Mouse (Mus musculus) brain, embryonic 18.5 days (tissue): Measurements from ENCODE around the gene Cntd1.
"Not testable (repeated sequence)": the region's sequence is repeated elsewhere in the genome, so short reads cannot be mapped to it uniquely, and the experiment has no call there.

Experiments used
- DNase-seq: peaks from one replicate; pipeline ENCODE4 v3.0.0-alpha.2; 2012; ENCODE audit warnings: low read depth, low spot score

Cntd1 gene

DNA sequence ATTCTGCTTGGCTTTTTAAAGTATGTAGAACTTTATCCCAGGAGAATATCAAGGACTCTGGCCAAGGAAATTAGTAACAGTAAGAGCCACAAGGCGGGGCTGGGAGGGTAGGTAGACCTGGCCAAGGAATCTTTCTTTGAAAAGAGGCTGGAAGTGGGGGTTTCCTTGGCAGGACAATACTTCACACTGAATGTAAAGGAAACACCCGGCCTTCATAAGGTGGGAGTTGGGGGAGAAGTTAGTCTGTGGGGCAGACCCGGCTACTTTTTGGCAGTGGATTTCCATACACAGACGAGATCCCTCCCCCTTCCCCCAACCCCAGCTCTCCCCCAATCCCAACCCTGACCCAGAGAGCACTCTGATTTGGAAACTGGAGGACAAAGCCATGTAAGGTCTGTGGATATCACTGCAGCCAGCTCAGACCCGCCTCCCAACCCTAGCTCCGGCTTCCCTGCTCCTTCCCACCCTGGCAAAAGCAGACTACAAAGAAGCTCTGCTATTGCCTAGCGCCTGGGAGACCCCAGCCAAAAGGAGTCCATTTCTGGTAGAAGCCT, 51.6 kb downstream of the Cntd1 start, which contains the start of gene Aoc3:
Gene Aoc3, plus strand, starts transcription at position 235 of the 554 bp plus-strand sequence.
- no peak for DNase-seq

DNA sequence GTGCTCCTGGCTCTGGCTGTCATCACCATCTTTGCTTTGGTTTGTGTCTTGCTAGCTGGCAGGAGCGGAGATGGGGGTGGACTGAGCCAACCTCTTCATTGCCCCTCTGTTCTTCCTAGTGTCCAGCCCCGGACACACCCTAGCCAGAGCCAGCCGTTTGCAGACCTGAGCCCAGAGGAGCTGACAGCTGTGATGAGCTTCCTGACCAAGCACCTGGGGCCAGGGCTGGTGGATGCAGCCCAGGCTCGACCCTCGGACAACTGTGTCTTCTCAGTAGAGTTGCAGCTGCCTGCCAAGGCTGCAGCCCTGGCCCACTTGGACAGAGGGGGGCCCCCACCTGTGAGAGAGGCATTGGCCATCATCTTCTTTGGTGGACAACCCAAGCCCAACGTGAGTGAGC, 52.1 kb downstream of the Cntd1 start:
- not testable (repeated sequence) for DNase-seq

DNA sequence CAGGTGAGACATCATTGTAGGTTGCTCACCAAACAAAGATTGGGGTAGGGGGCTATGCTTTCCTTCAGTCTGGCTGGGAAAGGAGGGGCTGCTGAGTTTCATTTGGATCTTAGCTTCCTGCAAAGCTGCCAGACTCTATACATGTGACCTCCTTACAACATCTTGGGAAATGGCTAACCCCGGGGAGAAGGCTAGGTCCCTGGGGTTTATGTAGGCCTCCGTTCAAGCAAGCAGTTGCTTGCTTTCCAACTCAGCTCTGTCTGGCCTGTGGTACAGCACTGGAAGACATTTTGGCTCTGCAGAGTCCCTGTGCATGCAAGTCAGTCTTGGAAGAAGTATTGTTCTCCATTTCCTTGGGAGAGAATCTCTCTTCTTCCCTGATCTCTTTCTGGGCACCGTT, 53.7 kb downstream of the Cntd1 start:
- DNase-seq: no peak

DNA sequence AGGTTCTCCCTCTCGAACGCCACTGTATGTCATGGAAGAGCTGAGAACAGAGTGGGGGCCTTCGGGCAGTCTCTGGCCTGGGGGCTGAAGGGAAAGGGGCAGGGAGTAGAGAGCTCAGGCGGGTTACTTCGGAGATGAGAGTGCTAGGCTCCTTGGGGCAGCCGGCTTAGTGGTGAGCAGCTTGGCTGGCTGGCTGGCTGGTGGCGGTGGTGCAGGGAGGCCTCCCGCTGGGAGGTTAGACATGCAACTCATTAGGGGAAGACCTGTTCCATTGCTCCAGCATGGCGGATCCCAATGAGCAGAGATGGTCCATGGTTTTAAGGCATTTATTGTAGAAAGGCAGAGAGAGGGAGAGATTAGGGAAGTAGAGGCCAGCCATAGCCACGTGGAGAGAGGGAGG, 55.2 kb downstream of the Cntd1 start:
- DNase-seq: no peak

DNA sequence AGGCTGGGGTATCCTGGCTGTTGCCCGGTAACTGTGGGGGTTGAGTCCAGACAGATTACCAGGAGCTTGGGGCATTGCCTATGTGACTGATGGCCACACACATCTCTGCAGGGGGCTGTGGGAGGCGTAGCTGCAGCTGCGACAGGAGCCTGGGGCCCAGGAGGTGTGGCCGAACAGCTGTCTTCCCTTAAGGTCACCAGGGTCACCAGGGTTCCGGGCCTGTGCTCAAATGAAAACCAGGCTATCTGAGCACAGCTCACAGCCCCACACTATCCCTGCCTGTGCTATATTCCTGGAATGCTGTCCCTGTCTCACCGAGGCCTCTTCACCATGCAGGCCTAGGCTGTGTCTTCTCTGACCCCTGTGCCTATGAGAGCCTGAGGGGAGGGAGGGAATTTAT, 55.7 kb downstream of the Cntd1 start:
- no peak for DNase-seq

DNA sequence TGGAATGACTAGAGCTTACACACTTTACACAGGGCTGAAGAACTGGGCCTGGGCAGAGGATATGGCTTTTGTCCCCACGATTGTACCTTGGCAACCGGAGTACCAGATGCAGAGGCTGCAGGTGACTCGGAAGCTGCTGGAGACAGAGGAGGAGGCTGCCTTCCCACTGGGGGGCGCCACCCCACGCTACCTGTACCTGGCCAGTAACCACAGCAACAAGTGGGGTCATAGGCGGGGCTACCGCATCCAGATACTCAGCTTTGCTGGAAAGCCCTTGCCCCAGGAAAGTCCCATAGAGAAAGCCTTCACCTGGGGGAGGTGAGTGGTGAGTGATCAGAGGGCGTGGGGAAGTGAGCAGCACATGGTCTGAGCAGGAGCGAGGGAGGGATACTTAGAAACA, 56.9 kb downstream of the Cntd1 start:
- no peak for DNase-seq

DNA sequence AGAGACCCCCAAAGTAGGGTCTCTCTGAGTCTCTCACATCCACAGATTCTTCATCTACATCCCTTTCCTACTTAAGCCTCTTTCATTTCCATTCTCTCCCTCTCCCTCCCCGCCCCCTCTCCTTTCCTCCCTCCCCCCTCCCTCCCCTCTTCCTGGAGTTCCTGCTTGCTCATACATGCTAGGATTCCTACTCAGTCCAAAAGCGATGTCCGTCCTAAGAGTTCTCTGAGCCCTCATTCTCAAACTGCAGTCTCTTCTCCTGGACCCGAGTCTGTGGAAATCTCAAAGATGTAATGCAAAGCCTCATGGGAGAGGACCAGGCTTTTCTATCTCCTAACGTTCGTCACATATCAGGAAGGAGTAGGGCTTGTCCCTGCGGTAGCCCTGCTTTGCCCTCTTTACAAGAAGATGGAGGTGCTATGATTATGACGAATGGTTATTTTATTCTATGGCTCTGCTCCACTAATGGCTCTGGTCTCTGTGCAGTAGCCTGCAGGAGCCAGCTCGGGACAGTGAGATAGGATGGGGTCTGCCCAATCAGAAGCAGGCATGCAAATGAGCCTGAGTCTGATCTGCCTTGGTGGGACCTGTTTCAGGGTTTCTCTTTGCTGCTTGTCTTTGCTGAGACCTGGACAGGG, 59.4 kb downstream of the Cntd1 start:
- DNase-seq: no peak
